Mouse (Mus musculus): ENCODE data around the gene Ppm1n.
A peak's percentile ranks its signal among the peaks of the same experiment; 100 is the strongest.
"Not testable (repeated sequence)": the region's sequence is repeated elsewhere in the genome, so short reads cannot be mapped to it uniquely, and the experiment has no call there.

Gene Ppm1n

GRCm38 (mm10) chr7:19282791-19283405, 3.0 kb upstream of the Ppm1n start:
- DNase-seq (ENCODE audit: low read depth in 2 of 2, low spot score in 2 of 2): no peak

- peak; percentile 61 to 73 for DNase-seq (ENCODE audit: low read depth in 2 of 2, low spot score in 2 of 2)
These were observed 2.5 kb upstream of the Ppm1n start, which contains the start of gene Rtn2 for GRCm38 (mm10) chr7:19282385-19282784. Gene Rtn2, plus strand, starts transcription at chr7:19282624.

GRCm38 (mm10) chr7:19281680-19282304, 1.9 kb upstream of the Ppm1n start:
- not testable (repeated sequence) for DNase-seq (ENCODE audit: low read depth in 2 of 2, low spot score in 2 of 2)

- DNase-seq (ENCODE audit: low read depth in 2 of 2, low spot score in 2 of 2): no peak
These were observed 812 bp downstream of the Ppm1n start for GRCm38 (mm10) chr7:19279052-19279451.

GRCm38 (mm10) chr7:19276253-19276652, 3.6 kb downstream of the Ppm1n start:
- no peak for DNase-seq (ENCODE audit: low read depth in 2 of 2, low spot score in 2 of 2)

- peak; percentile 58 to 78 for DNase-seq (ENCODE audit: low read depth in 2 of 2, low spot score in 2 of 2)
These were observed 7.6 kb downstream of the Ppm1n start for GRCm38 (mm10) chr7:19272173-19272764.

- DNase-seq (ENCODE audit: low read depth in 2 of 2, low spot score in 2 of 2): peak; percentile 69 to 79
These were observed 8.4 kb downstream of the Ppm1n start, which contains the start of gene Vasp for GRCm38 (mm10) chr7:19271238-19272172. Gene Vasp, minus strand, starts transcription at chr7:19271817.

- no peak for DNase-seq (ENCODE audit: low read depth in 2 of 2, low spot score in 2 of 2)
These were observed 9.2 kb downstream of the Ppm1n start for GRCm38 (mm10) chr7:19270509-19271237.

GRCm38 (mm10) chr7:19269721-19270441, 10.0 kb downstream of the Ppm1n start:
- DNase-seq (ENCODE audit: low read depth in 2 of 2, low spot score in 2 of 2): no peak

GRCm38 (mm10) chr7:19268993-19269681, 10.7 kb downstream of the Ppm1n start:
- DNase-seq (ENCODE audit: low read depth in 2 of 2, low spot score in 2 of 2): peak in 1 of 2 experiments; percentile 17

- DNase-seq (ENCODE audit: low read depth in 2 of 2, low spot score in 2 of 2): no peak
These were observed 12.8 kb downstream of the Ppm1n start for GRCm38 (mm10) chr7:19267051-19267450.

GRCm38 (mm10) chr7:19265928-19266822, 13.7 kb downstream of the Ppm1n start:
- DNase-seq (ENCODE audit: low read depth in 2 of 2, low spot score in 2 of 2): peak; percentile 16 to 35

- no peak for DNase-seq (ENCODE audit: low read depth in 2 of 2, low spot score in 2 of 2)
These were observed 14.7 kb downstream of the Ppm1n start for GRCm38 (mm10) chr7:19265147-19265546.

GRCm38 (mm10) chr7:19258336-19258735, 21.5 kb downstream of the Ppm1n start:
- DNase-seq (ENCODE audit: low read depth in 2 of 2, low spot score in 2 of 2): no peak

GRCm38 (mm10) chr7:19257390-19258022, 22.4 kb downstream of the Ppm1n start:
- DNase-seq (ENCODE audit: low read depth in 2 of 2, low spot score in 2 of 2): no peak

- no peak for DNase-seq (ENCODE audit: low read depth in 2 of 2, low spot score in 2 of 2)
These were observed 23.3 kb downstream of the Ppm1n start for GRCm38 (mm10) chr7:19256567-19256966.

GRCm38 (mm10) chr7:19255395-19255794, 24.5 kb downstream of the Ppm1n start:
- no peak for DNase-seq (ENCODE audit: low read depth in 2 of 2, low spot score in 2 of 2)

- no peak for DNase-seq (ENCODE audit: low read depth in 2 of 2, low spot score in 2 of 2)
These were observed 26.4 kb downstream of the Ppm1n start for GRCm38 (mm10) chr7:19253437-19253836.

Data from CD8-positive naive resting alpha-beta T cell, adult 2 months (primary cell).